Mouse (Mus musculus) thymus, adult 2 months (tissue): ENCODE data around the gene C8a. TPM values are rescaled to one million over a fixed set of nuclear protein-coding genes. Genes with fewer than 3 reads are reported as not detected.

ENCODE experiments used
- DNase-seq: peaks from one replicate; pipeline ENCODE4 v3.0.0; 2021
- H3K27ac ChIP-seq: fragments of 200-500 bp; 2 replicates; pipeline ENCODE4 v1.5.1; 2012; ENCODE audit warnings: low read length, control low read depth; ENCODE audit not compliant: control insufficient read depth, insufficient read depth
- H3K27me3 ChIP-seq: fragments of 200-500 bp; 2 replicates; pipeline ENCODE4 v1.6.1; 2012; ENCODE audit warnings: mild to moderate bottlenecking, low read length, moderate library complexity, mixed read lengths; ENCODE audit not compliant: control insufficient read depth, insufficient read depth
- H3K36me3 ChIP-seq: fragments of 200-500 bp; 2 replicates; pipeline ENCODE4 v1.6.1; 2012; ENCODE audit warnings: mild to moderate bottlenecking, low read length, moderate library complexity; ENCODE audit not compliant: control insufficient read depth, insufficient read depth
- H3K4me1 ChIP-seq: fragments of 200-500 bp; replicated peaks from 2 replicates; pipeline ENCODE4 v1.6.1; 2012; ENCODE audit warnings: low read length; ENCODE audit not compliant: control insufficient read depth, insufficient read depth
- H3K4me3 ChIP-seq: fragments of 200-500 bp; 2 replicates; pipeline ENCODE4 v1.5.1; 2012; ENCODE audit warnings: mild to moderate bottlenecking, low read length, control low read depth, moderate library complexity; ENCODE audit not compliant: control insufficient read depth, insufficient read depth
- CTCF ChIP-seq: fragments of 200-500 bp; IDR thresholded peaks from 2 replicates; pipeline ENCODE4 v1.5.1; 2012; ENCODE audit warnings: mild to moderate bottlenecking, control low read depth, low read length, moderate library complexity, borderline replicate concordance; ENCODE audit not compliant: control insufficient read depth, poor library complexity, insufficient read depth; ENCODE audit errors: extremely low read depth
- POLR2A ChIP-seq: fragments of 200-500 bp; IDR thresholded peaks from 2 replicates; pipeline ENCODE4 v1.6.1; 2012; ENCODE audit warnings: mild to moderate bottlenecking, low read length, control low read depth, moderate library complexity; ENCODE audit not compliant: control insufficient read depth, poor library complexity, insufficient read depth; ENCODE audit errors: extremely low read depth
- WGBS: fragments of 180-500 bp; shearing (Covaris S2); methylation state at CpG from one replicate; pipeline ENCODE4 v1.1.7; 2018; 5-methylcytosine and 5-hydroxymethylcytosine counted together
- polyA plus RNA-seq: library from polyadenylated mRNA; depleted of rRNA; stranded (reverse); fragments of >200 nt; gene quantifications from 2 replicates; pipeline ENCODE4 v1.2.3, GENCODE M21; 2012

Gene C8a
- polyA plus RNA-seq, 1 experiment, result not detected

DNA sequence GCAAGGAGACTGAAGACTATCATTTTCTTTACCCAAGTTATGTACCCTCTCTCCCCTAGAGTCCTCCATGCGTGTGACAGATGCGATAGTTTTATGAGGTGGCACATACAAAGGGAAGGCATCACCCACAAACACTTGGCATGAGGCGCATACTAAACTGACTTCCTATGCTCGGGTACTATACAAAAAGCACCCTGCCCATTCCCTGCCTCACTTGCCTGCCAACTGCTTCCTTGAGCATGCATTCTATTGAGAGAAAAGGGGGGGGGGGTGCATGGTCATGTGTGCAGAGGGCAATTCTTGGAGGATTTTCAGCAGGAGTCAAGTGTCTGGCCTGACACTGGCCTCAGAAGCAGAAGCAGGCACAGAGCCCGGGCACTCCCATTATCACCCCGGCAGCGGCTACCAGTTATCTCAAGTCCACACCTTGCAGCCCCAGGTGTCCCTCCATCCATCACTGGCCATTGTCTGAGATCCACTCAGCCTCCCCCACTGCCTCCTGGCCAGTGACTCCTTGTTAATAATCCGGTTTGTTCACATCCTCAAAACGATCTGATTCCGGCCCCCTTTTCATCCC, 65.4 kb downstream of the C8a start:
- WGBS, result 83% methylated on average over 10 of the region's 10 CpGs
- no peak for TF ChIP-seq POLR2A
- no peak for TF ChIP-seq CTCF
- no peak overlapping the region for H3K4me3 ChIP-seq
- no peaks in the 10 kb centered on the region for H3K36me3 ChIP-seq
- H3K27ac ChIP-seq, result no peak overlapping the region
- no peak for DNase-seq
- no peaks in the 10 kb centered on the region for H3K27me3 ChIP-seq
- H3K4me1 ChIP-seq, result no peaks in the 10 kb centered on the region

DNA sequence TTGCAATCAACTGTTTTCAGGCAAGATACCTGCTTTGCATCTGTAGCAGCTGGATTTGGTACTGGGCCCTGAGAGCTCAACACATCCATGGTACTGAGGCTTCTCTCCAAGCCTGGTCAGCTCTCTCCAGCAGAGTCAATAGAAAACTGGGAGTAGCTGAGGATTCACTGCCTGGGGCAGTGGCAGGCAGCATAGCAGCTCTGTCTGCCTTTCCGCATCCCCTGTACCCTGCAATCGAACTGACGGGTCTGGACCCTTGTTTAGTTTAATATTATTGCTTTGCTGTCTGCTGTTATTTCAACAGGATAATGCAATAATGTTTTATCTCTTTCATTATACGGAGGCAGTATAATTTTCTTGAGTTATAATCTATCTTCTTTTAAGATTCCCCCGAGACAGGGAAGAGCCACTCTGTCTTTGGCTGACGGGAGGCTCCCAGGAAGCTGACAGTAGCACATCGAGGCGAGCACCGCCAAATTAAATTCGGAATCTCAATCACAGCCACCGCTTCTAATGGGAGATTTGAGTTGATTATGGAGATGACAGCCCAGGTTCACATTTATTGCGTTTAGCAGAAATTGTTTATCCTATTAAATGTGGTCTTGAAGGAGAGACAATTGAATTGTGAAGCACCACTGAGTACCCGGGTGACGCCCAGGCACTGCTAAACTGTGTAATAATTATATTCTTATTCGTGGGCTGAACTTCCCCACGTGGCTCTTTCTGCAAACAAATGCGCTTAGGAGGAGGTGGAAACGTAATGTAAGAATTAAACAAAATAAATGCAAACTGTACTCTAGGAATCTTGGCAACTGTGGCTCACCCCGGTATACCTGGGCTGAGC, 70.6 kb downstream of the C8a start:
- Histone ChIP-seq H3K27ac (no peak overlapping the region), H3K27me3 (no peaks in the 10 kb centered on the region), H3K4me3 (no peak overlapping the region), H3K4me1 (no peaks in the 10 kb centered on the region), H3K36me3 (no peaks in the 10 kb centered on the region)
- TF ChIP-seq POLR2A (no peak), CTCF (no peak)
- no peak for DNase-seq
- 91% methylated on average over 19 of the region's 19 CpGs for WGBS

DNA sequence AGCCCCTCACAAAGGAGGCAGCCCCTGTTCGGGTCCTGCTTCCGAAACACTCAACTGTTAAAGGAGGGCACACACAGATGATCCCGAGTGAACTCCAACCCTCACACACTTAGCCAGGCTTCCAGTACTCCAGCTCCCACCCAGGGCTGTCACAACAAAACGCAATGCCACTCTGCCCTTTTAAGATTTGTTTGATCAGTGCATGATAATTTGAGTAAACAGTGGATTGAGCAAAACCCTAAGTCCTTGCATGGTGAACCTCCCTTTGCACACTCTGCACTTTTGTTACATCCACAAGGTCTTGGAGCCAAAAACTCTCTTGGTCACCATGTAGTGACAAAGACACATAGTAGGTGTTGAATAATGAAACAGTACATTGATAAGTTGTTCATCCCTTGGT, 72.1 kb downstream of the C8a start:
- no peak overlapping the region for H3K27ac ChIP-seq
- DNase-seq, result no peak
- WGBS, result 97% methylated on average over 4 of the region's 4 CpGs
- no peak for TF ChIP-seq CTCF
- TF ChIP-seq POLR2A, result no peak
- H3K4me1 ChIP-seq, result no peaks in the 10 kb centered on the region
- H3K27me3 ChIP-seq, result no peaks in the 10 kb centered on the region
- H3K36me3 ChIP-seq, result no peaks in the 10 kb centered on the region
- H3K4me3 ChIP-seq, result no peak overlapping the region

DNA sequence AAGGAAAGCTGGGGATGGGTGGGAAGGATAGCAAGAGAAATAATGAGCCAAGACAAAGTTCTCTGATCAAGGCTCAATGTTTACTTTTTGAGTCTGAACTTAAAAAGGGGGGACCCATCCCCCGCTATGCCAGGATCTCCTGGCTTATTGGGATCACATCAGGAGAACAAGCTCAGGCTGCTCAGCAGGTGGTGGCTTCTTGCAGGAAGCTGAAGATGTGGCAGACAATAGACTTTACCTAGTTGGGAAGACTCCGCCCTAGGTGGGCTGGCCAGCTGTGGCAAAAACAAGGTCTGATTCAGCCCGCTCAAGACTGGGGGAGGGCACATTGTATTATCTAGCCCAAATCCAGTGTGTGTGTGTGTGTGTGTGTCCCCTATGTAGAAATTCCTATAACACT, 74.6 kb downstream of the C8a start:
- no peaks in the 10 kb centered on the region for H3K4me1 ChIP-seq
- WGBS, result 96% methylated on average over 3 of the region's 3 CpGs
- H3K27ac ChIP-seq, result no peak overlapping the region
- TF ChIP-seq CTCF (no peak), POLR2A (no peak)
- no peak overlapping the region for H3K4me3 ChIP-seq
- no peak for DNase-seq
- no peaks in the 10 kb centered on the region for H3K27me3 ChIP-seq
- no peaks in the 10 kb centered on the region for H3K36me3 ChIP-seq

DNA sequence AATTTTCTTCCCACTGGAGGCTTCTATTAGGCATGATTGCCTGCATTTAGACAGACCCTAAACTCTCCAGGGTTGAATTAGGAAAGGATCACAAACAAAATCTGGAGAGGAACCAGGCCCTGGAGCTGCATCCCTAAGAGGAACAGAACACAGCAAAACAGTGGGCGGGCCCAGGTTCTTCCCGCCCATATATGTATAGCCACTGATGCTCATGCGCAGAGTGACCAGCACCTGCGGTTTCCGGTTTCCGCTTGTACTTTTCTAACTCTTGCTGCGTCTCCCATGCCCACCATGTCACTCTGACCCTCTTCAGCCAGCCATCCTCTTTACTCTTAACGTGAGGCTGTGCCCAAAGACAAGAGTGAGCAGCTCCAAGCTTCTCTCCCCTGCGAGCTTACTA, 77.2 kb downstream of the C8a start:
- TF ChIP-seq POLR2A, result no peak
- TF ChIP-seq CTCF, result no peak
- DNase-seq, result no peak
- Histone ChIP-seq H3K27me3 (no peaks in the 10 kb centered on the region), H3K36me3 (no peaks in the 10 kb centered on the region), H3K4me3 (no peak overlapping the region), H3K4me1 (no peaks in the 10 kb centered on the region), H3K27ac (no peak overlapping the region)
- WGBS, result 82% methylated on average over 9 of the region's 9 CpGs

DNA sequence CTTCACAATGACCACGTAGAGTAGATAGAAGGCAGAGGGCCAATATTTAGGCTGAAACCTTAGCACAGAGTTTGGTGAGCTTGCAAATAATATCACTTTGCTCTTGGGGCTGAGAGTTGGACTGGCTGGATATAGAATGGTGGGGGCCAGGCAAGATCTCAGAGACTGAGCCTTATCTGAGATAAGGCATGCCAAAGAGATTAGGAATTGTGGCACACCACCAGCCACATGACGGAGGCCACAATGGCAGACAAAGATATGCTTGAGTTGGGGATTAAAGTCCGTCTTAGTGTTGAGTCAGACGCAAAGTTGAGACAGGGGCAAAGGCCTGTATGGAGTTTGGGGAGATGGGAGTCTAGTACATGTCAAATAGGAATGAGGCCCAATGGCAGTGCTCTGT, 84.1 kb downstream of the C8a start:
- 94% methylated on average over 4 of the region's 4 CpGs for WGBS

DNA sequence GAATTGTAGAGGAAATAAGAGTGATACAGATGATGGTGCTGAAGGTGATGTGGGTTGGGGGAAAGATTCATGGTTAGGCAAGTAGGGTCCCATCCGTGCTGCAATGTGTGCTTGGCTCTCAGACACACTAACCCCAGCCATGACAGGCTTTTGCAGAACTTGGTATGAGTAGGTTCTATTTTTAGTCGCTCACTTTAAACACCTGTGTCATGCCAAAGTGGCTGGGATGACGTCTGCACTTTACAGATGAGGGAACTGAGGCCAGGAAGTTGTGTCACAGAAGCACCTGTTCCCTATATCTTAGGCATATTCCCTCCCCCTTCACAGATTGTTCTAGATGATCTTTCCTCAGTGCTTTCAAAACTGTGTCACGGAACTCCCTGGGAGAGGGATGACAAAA, 93.9 kb downstream of the C8a start:
- Histone ChIP-seq H3K4me3 (no peak overlapping the region), H3K27me3 (no peaks in the 10 kb centered on the region), H3K27ac (no peak overlapping the region), H3K4me1 (no peaks in the 10 kb centered on the region), H3K36me3 (no peaks in the 10 kb centered on the region)
- 54% methylated on average over 4 of the region's 4 CpGs for WGBS
- DNase-seq, result no peak
- TF ChIP-seq CTCF (no peak), POLR2A (no peak)

More for the DNA sequence above, 84.1 kb downstream of the C8a start:
- TF ChIP-seq CTCF, result no peak
- no peak for TF ChIP-seq POLR2A
- Histone ChIP-seq H3K27ac (no peak overlapping the region), H3K4me3 (no peak overlapping the region), H3K4me1 (no peaks in the 10 kb centered on the region), H3K27me3 (no peaks in the 10 kb centered on the region), H3K36me3 (no peaks in the 10 kb centered on the region)
- no peak for DNase-seq
